Mouse (Mus musculus): ENCODE measurements around the gene Trpm2.
"Not testable (repeated sequence)": the region's sequence is repeated elsewhere in the genome, so short reads cannot be mapped to it uniquely, and the experiment has no call there.

Trpm2 gene

GRCm38 (mm10) chr10:77970481-77970880 is at the start of gene Trpm2:
TSS of gene Trpm2 (minus strand) at chr10:77970563.
- no peak for DNase-seq

DNA sequence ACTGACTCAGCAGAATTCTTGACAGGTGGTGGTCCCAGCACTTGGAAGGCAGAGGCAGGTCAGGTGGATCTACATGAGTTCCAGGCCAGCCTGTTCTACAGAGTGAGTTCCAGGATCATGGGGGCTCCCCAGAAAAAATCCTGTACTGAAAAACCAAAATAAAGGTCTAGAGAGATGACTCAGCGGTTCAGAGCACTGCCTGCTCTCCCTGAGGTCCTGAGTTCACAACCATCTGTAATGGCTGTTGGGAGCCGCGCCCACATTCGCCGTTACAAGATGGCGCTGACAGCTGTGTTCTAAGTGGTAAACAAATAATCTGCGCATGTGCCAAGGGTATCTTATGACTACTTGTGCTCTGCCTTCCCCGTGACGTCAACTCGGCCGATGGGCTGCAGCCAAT is 49.6 kb upstream of the Trpm2 start:
- not testable (repeated sequence) for DNase-seq

DNA sequence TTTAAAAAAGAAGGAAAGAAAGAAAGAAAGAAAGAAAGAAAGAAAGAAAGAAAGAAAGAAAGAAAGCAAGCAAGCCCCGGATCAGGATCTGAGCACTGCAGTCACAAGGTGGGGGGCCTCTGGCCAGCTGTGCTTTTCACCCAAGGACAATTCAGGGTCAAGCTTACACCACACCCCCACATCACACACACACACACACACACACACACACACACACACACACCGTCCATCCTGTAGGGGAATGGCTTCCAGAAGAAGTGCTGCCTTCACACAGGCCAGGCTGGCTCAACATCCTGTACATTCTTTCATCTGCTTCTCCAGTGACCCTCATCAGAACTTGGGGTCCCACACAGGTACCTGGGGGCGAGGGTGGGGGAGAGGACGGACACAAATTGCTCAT is 48.9 kb upstream of the Trpm2 start:
- DNase-seq = no peak

DNA sequence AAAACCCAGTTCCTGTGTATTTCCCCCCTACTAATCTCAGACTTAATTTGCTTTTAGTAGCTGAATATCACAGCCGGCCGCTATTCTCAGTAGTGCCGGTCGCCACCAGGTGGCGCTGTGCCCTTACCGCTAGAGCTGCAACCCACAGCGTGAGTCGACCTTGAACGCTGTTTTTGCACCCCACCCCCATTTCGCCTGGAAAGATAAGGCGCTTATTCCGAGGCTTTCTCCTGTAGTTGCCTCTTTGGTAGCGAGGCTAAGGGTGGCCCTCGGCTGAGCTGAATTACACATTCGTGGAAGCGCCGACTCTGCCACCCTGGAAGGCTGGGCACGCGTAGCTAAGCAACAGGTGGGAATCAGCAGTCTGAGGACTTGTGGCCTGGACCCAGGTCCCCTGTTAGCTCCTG is 48.4 kb upstream of the Trpm2 start:
- peak; percentile 33 to 36 for DNase-seq

GRCm38 (mm10) chr10:78016366-78016765 is 46.0 kb upstream of the Trpm2 start:
- DNase-seq = no peak

DNA sequence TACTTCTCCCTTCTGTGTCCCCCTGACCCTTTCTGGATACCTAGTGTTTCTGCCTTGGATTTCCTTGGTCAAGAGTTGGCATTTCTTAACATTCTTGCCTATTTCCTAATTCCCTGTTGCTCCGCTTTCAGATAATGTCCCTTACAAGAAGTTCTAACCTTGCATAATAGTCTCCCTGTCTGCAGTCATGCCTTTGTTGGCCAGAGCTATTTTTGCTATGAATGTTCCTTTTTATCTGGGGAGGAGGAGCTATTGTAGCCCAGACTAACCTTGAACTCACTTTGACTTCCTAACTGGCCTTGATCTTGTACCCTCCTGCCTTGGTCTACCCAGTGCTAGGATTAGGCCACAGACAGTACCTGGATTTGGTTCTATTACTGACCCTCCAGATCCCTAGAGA is 45.1 kb upstream of the Trpm2 start:
- DNase-seq = no peak

GRCm38 (mm10) chr10:78012661-78013495 is 42.5 kb upstream of the Trpm2 start:
- no peak for DNase-seq

DNA sequence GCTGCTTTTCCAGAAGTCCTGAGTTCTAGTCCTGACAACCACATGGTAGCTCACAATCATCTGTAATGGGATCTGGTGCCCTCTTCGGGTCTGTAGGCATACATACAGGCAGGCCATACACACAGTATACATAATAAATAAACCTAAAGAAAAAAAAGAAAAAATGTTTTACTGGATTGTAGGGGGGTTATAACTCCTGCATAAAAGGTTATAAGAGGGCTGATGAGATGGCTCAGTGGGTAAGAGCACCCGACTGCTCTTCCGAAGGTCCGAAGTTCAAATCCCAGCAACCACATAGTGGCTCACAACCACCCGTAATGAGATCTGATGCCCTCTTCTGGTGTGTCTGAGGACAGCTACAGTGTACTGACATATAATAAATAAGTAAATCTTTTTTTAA is 40.8 kb upstream of the Trpm2 start:
- not testable (repeated sequence) for DNase-seq

- DNase-seq = no peak
Measured at GRCm38 (mm10) chr10:78010335-78010734, 40.0 kb upstream of the Trpm2 start.

GRCm38 (mm10) chr10:78009945-78010293 is 39.6 kb upstream of the Trpm2 start, which contains the start of gene Pfkl:
TSS of gene Pfkl (minus strand) at chr10:78010083.
- no peak for DNase-seq

DNA sequence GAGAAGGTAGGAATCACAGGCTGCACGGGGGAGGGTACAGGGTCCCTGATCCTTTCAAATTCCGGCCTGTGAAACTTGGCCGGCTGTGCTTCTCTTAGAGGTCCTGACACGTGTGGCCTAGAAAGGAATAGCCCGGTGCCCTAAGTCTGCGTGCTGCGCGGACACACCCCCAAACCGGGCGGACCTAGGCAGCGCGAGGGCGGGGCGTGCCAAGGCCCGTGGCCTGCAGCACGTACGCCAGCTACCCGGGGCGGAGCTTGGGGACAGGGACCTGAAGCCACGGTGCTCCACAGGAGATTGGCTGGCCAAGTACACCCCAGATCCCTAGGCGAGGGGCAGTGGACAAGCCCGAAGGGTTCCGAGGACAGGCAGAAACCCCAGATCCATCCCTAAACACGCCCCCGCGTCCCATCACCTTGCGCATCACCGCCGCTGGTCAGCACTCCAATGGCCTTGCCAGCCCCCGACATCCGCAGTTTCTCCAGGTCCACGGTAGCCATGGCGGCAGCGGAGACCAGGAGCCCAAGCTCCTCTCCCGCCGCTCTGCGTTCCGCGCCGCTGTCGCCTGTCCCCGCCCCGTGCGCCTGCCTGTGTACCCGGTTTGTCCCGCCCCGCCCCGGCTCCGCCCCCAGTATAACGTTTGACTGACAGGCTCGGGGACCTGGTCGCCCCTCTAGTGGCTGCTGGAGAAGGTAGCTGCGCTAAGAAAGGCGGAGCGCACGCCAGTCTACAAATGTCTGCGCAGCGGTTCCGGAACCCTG is 39.0 kb upstream of the Trpm2 start:
- DNase-seq = peak; percentile 92 to 93

- no peak for DNase-seq
Measured at GRCm38 (mm10) chr10:78008169-78008568, 37.8 kb upstream of the Trpm2 start.

DNA sequence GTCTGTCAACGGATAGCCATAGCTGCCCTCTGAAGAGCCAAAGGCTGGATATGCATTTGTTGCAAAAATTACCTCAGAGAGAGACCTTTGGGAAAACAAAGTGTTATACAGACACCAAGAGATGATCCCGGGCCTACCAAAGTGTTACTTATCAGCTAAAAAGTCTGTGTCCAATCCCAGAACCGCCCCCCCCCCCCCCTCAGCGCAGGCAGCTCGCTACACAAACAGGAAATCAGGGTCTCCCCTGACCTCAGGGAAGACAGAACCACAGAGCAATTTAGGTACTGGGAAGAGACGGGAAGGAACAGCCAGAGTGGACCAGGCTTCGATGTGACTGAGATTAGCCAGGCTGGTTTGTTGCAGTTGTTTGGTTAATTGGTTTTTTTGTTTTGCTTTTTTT is 36.8 kb upstream of the Trpm2 start:
- DNase-seq = no peak

DNA sequence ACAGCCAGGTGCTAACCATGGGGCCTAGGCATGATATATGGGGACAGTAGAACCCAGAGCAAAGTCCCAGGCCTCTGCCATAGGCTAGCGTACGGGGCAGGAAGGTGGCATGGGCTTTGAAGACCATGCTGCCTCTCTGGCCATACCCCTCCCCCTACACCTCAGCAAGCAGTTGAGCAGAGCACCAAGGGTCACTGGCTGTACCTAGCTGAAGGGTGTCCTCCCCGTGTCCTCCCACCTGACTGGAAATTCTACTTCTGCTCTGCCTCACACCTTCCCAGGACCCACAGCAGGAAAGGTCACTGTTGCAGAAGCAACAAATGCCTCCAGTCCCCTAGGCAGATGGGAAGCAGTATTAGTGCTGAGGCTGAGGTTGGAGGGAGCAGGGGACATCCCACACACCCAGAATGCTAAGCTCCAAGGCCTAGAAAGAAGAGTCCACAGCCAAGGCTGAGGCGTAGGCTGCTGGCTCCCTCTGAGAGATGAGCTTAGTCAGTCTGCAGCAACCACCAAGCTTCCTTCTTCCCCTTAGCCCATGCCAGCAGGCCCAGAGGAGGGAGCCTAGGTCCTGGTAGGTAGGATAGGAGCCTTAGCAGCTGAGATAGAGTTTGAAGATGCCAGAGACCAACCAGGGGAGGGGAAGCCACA is 35.6 kb upstream of the Trpm2 start:
- no peak for DNase-seq

DNA sequence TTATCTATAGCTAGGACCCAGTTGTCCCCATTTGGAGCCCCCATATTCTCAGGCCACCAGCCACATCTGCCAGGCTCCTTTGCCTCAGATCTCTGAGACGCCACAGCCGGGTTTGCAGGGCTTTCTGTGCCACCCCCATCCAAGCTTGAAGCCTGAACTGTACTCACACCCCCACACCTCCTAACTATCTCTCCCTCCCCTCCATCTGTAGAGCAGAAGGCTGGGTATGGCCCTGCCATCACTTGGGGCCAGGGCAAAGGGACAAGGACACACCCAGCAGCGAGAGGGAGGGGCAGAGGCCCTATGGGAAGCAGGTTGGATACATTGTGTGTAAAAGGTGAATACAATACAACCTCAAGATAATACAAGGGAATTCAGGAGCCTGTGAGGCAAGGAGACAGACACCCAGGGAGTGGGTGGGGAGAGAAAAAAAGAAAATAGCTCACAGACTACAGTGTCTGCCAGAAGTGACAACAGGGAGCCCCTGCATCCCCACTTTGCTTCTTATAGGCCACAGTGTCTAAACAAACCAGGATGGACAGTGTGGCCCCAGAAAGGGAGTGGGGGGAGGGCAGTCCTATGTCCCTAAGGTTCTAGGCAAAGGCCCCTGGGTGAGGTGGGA is 34.2 kb upstream of the Trpm2 start:
- no peak for DNase-seq

- no peak for DNase-seq
Measured at GRCm38 (mm10) chr10:78002316-78002715, 32.0 kb upstream of the Trpm2 start.

- DNase-seq = no peak
Measured at GRCm38 (mm10) chr10:78001796-78002195, 31.4 kb upstream of the Trpm2 start.

DNA sequence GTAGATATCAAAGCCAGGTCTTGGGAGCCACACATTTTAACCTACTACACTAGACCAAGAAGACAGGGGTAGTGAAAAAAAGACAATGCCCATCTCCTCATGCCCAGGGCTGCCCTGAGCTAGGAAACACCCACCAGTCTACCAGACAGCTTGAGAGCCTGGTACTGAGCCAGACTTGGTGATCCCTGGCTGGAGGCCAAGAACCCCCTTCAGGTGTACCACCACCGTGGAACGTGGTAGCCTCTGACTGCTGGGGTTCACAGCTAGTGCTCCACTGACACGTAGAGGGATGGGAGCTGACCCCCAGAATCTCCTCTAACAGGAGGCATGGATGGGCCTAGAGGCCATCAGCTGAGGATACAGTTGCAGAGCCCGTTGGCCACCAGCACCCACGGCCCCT is 29.8 kb upstream of the Trpm2 start:
- DNase-seq = no peak

DNA sequence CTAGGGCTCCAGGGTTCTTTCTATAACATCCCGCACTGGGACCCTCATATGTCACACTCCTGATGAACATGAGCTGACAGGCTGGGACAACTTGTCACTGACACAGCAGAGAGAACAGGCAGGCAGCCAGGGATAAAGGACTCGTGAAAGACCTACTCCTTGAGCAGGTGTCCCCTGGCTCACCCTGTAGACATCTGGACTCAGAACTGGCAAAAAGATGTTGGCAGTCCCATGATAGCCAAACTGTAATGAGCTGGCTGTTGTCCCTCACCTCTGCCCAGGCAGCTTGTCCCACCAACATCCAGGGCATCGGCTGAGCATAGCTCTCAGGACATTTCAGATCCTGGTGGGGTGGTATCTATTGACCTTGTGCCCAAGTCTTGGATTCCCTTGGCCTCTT is 25.3 kb upstream of the Trpm2 start:
- no peak for DNase-seq

- DNase-seq = no peak
Measured at GRCm38 (mm10) chr10:77985775-77986174, 15.4 kb upstream of the Trpm2 start.

DNA sequence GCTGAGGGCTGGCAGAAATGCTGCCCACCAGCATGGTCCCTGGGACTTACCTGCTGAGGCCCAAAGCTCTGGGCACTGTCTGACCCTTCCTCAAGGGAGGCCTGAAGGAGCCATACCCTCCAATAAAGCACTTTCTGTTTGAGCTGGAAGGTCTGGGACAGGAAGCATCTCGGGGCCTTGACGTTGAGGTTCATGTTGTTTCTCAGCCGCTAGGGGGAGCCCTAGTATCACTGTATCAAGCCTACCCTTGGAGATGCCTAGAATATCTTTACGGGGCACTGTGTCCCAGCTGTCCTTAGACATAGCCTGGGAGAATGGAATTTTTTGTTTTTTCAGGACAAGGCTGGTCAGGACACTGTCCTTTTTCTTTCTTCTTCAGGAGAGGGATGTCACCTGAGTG is 14.3 kb upstream of the Trpm2 start:
- peak in 1 of 2 experiments; percentile 26 for DNase-seq

DNA sequence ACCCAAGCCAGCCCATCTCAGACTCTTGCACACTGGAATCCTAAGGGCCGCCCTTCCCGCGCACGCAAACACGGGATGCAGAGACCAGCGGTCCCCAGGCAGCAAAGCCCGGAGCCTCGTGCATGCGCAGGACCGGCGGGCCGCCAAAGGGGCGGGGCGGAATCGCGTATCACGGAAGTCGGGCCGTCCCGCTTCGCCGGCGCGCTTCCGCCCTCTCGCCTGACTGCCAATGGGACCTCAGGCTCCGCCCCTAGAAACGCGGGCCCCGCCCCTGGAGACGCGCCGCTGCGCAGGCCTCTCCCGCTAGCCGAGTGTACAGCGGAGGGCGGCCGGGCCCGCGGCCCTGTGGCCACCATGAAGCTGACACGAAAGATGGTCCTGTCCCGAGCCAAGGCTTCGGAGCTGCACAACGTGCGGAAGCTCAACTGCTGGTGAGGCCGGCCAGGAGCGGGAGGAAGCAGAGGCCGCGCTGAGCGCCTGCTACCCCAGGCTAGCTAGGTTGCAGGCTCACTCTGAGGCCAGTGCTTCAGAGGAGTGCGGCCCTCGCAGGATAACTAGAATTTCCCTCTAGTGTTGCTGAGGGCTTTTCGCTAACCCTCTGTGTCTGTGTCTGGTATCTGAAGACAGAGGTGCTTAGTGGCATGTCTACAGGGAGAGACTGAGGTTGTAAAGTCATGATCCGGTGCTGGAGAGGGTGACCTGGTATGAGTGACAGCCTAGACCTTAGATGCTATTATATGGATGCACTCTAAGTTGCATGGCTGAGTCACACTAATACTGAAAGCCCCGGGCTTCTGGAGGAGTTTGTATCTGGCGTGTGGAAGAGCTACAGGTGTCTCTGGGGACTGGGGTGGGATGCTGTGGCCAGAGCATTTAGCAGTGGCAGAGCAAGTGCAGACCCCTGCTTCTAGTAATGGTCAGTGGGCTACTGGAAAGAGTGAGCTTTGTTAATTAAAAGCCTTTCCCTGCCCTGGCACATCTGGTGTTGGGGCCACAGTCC is 8.3 kb upstream of the Trpm2 start, which contains the start of gene 1810043G02Rik:
Gene 1810043G02Rik, plus strand, starts transcription at position 174 of the 1,000 bp plus-strand sequence.
- DNase-seq = peak; percentile 97

Measured in thymus, adult 18-20 months (tissue).